32 mouse cellular contexts compared by ENCODE assay signal in the genomic region with DNA sequence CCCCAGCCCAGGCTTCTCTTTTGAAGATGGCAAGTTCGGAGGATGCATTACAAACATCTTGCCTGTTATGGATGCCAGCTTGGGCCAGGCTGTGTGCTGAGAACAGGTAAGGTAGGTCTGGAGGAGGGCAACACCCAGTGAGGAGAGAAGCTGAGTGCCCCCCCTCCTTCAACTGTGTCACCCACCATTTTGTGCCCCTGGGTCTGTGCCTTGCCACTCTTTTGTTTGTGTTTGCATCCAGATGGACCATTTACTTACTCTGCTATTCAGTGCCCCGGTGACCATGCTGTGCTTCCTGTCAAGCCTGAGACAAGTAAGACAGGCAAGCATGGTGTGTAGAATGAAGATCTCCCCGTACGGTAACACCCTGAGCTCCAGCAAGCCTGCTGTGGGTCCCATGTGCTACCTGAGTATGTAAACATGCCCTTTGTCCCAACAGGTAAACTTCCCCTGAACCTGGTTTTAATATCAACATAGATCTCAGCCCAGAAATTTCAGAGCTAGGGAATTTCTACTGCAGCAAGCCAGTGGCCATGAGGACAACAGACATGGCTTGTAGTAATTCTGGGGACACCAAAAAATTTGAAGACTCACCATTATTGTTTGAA. TPM values are rescaled to one million over a fixed set of nuclear protein-coding genes. Genes with fewer than 3 reads are reported as not detected.
DNase-seq lines count a peak whose midpoint lies in the region; ATAC-seq and TF ChIP-seq lines count a peak whose summit lies in the region.
"Had no signal": no experiment of that assay in that cellular context is flagged by ENCODE, and none has a peak within 500 bp of the region (broad histone marks: within the 10 kb centered on the region; RNA-seq: fewer than 3 reads in every experiment).

No protein-coding gene starts in this region.

- DNase-seq in layer of hippocampus, adult 2 months (ENCODE audit: low spot score in 2 of 2): no peak
- no peak for DNase-seq in layer of hippocampus, postnatal 14 days (ENCODE audit: low spot score in 2 of 2)
- DNase-seq in thymus, postnatal 14 days: peak; percentile 9
- no peak for DNase-seq in thymus, postnatal 4 days
- DNase-seq in naive thymus-derived CD4-positive, alpha-beta T cell, adult 2 months (ENCODE audit: low read depth): peak; percentile 9
- DNase-seq in adrenal gland, adult 8-10 months: no peak
- DNase-seq in ovary, postnatal 14 days (ENCODE audit: low spot score): no peak
- DNase-seq: adrenal gland, postnatal 25 days; cerebellum, adult 11-12 months; cerebellum, postnatal 10 days; gastrocnemius, adult 2 months; gastrocnemius, postnatal 36 days; heart, adult 18-20 months; heart, postnatal 4 days; kidney, adult 18-20 months; kidney, postnatal 25 days; layer of hippocampus, postnatal 36 days; retina, postnatal 1 day; right cerebral cortex, postnatal 14 days; thymus, adult 2 months had no signal

- H3K4me3 ChIP-seq in layer of hippocampus, adult 2 months: no peak overlapping the region
- H3K4me3 ChIP-seq: erythroblast, embryonic 14.5 days; forebrain, embryonic 15.5 days; gastrocnemius, adult 2 months; hindbrain, embryonic 13.5 days; kidney, embryonic 15.5 days; limb, embryonic 10.5 days; limb, embryonic 15.5 days; lung, embryonic 15.5 days; midbrain, embryonic 12.5 days had no signal

- H3K27ac ChIP-seq in layer of hippocampus, adult 2 months: peak overlapping the region; percentile 67
- H3K27ac ChIP-seq: forebrain, embryonic 15.5 days; gastrocnemius, adult 2 months; hindbrain, embryonic 13.5 days; kidney, embryonic 15.5 days; lung, embryonic 15.5 days; midbrain, embryonic 12.5 days had no signal

- TF ChIP-seq CTCF in layer of hippocampus, adult 2 months (conservative IDR thresholded peaks at IDR 0.05): no peak

- ATAC-seq in CD4-positive, CD25-positive, alpha-beta regulatory T cell, adult 4 months: no peak
- ATAC-seq: forebrain, embryonic 15.5 days had no signal

RNA-seq across cellular contexts. Expression of gene Mb, which starts 22.2 kb away (rescaled TPM):
- under 1 TPM in 1 of 2 experiments, not detected in 1; 0.49 TPM for total RNA-seq in layer of hippocampus, adult 2 months (2021)
- total RNA-seq in layer of hippocampus, postnatal 14 days (2021): under 1 TPM in 1 of 2 experiments, not detected in 1; 0.90 TPM
- polyA plus RNA-seq in CD4-positive, CD25-positive, alpha-beta regulatory T cell, adult 4 months (2017; shearing (Covaris generic)): not detected
- 1 to 10 TPM in 1 of 4 experiments, under 1 TPM in 1, not detected in 2; 0.96 to 4.0 TPM for total RNA-seq in adrenal gland, adult 8-10 months (2022)
- total RNA-seq: common myeloid progenitor, adult 5-6 weeks; megakaryocyte progenitor cell, adult 5-6 weeks had no signal
- polyA plus RNA-seq: erythroblast, embryonic 14.5 days; forebrain, embryonic 15.5 days; midbrain, embryonic 12.5 days; small intestine, adult 2 months had no signal

RNA-seq across cellular contexts. Expression of gene Apol6, which starts 28.1 kb away (rescaled TPM):
- total RNA-seq in layer of hippocampus, adult 2 months (2021): not detected
- under 1 TPM in 1 of 2 experiments, not detected in 1; 0.25 TPM for total RNA-seq in layer of hippocampus, postnatal 14 days (2021)
- not detected for polyA plus RNA-seq in CD4-positive, CD25-positive, alpha-beta regulatory T cell, adult 4 months (2017; shearing (Covaris generic))
- total RNA-seq in adrenal gland, adult 8-10 months (2022): 10 to 100 TPM; 11.8 to 73.3 (median 21.2) TPM
- total RNA-seq: common myeloid progenitor, adult 5-6 weeks; layer of hippocampus, postnatal 36 days; megakaryocyte progenitor cell, adult 5-6 weeks had no signal
- polyA plus RNA-seq: forebrain, embryonic 15.5 days; hindbrain, embryonic 13.5 days; limb, embryonic 10.5 days; lung, embryonic 15.5 days; midbrain, embryonic 12.5 days had no signal

Comparison
In these comparisons a context has a peak if more than half of its experiments do, and no peak if none do; other contexts are left out.
1. DNase-seq: peak in thymus, postnatal 14 days (single experiment) and naive thymus-derived CD4-positive, alpha-beta T cell, adult 2 months (single experiment); none in layer of hippocampus, adult 2 months (0 of 2), layer of hippocampus, postnatal 14 days (0 of 2), thymus, postnatal 4 days (single experiment), adrenal gland, adult 8-10 months (single experiment) and ovary, postnatal 14 days (single experiment).
2. RNA of gene Apol6, which starts 28.1 kb away (total RNA-seq): 11.8 to 73.3 TPM in adrenal gland, adult 8-10 months; 0.25 TPM in layer of hippocampus, postnatal 14 days and not detected in layer of hippocampus, adult 2 months; every median in the first group is over 10 times any median in the second.